Mouse (Mus musculus) urinary bladder, adult 18-20 months (tissue): ENCODE measurements around the gene Treml4.
"Not testable (repeated sequence)": the region's sequence is repeated elsewhere in the genome, so short reads cannot be mapped to it uniquely, and the experiment has no call there.

Experiments
- DNase-seq, 2 experiments: peaks; one replicate each; pipeline ENCODE4 v3.0.0; 2022; ENCODE audit warnings: low spot score in 2 of 2, mixed read lengths in 2 of 2

The Treml4 gene

DNA sequence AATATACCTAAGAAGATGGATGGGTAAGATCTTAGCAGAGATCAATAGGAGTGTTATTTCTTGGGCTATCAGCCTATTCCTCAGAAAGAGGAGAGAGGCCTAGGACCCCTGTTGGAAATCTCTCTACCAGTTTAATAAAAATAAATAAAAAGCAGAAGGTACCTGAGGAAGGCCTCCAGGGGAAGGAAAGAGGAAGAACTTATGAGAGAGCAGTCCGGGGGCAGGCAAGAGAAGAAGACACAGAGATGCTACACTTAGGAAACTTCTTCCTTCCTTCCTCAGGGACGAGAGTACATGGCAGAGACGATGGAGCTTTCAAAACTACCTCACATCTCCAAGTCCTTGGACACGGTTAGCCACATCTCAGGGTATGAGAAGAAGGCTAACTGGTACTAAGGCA, 10.0 kb downstream of the Treml4 start:
- no peak for DNase-seq

- peak; percentile 35 to 57 for DNase-seq
Observed at GRCm38 (mm10) chr17:48274885-48275284, 10.8 kb downstream of the Treml4 start.

GRCm38 (mm10) chr17:48275736-48276135, 11.6 kb downstream of the Treml4 start:
- DNase-seq = no peak

GRCm38 (mm10) chr17:48278381-48278780, 14.3 kb downstream of the Treml4 start:
- DNase-seq = no peak

GRCm38 (mm10) chr17:48279002-48279401, 14.9 kb downstream of the Treml4 start:
- DNase-seq = no peak

DNA sequence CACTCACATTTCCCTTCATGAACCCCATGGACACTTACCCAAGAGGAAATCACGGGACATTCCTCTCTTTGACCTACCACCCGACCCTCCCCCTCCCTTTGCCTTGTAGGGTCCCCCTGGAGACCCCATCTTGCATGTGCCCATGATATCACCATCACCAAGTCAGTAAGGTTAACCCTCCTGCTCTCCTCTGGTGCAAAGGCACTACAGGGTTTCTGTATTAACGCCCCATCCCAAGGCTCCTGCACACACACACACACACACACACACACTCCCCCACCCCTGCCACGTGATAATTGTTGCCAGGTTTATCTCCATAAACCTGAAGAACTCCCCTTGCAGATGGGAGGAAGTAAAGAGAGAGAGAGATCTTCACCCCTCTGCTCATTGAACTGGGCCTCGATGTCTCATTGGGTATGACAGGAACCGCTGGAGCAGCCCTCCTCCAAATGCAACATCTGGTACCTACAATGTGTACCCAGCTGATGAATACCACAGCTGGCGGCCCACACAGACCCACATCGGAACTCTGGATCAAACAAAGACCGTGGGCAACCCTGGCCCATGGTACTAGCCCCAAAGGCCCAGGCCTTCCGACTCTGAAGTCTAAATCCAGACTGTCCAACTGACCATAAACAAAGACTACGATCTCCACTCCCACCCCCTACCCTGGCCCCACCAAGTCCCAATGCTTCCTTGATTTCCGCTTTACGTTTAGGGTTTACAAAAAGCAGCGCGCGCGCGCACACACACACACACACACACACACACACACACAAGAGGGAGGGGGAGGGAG, 17.0 kb downstream of the Treml4 start:
- no peak for DNase-seq

DNA sequence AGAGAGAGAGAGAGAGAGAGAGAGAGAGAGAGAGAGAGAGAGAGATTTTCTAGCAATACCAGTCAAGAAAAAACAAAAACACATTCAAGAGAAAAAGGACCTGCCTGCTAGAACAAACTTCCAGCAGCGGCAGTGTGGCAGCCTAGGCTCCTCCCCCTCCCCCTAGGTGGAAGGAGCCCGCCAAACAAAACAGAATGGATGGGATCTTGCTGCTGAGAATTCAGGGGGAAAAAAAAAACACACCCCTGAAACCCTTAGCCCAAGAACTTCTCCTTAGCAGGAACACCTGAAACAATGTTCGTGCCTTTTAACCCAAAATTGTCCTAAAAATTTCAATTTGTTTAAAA, 17.6 kb downstream of the Treml4 start:
- no peak for DNase-seq

DNA sequence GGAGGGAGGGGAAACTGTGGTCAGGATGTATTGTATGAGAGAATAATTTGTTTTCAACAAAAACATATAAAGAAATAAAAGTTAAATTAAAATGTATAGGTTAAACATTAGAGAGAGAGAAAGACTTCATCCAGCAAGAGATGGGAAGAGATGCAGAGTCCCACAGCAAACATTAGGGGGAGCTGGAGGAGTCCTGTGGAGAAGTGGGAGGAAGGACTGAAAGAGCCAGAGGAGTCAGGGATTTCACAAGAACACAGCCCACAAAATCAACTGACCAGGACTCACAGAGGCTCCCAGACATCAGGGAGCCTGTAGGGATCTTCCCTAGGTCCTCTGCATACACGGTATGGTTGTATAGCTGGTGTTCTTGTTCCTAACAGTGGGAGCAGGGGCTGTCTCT, 22.7 kb downstream of the Treml4 start:
- no peak for DNase-seq

GRCm38 (mm10) chr17:48287276-48287675, 23.2 kb downstream of the Treml4 start:
- DNase-seq = no peak

DNA sequence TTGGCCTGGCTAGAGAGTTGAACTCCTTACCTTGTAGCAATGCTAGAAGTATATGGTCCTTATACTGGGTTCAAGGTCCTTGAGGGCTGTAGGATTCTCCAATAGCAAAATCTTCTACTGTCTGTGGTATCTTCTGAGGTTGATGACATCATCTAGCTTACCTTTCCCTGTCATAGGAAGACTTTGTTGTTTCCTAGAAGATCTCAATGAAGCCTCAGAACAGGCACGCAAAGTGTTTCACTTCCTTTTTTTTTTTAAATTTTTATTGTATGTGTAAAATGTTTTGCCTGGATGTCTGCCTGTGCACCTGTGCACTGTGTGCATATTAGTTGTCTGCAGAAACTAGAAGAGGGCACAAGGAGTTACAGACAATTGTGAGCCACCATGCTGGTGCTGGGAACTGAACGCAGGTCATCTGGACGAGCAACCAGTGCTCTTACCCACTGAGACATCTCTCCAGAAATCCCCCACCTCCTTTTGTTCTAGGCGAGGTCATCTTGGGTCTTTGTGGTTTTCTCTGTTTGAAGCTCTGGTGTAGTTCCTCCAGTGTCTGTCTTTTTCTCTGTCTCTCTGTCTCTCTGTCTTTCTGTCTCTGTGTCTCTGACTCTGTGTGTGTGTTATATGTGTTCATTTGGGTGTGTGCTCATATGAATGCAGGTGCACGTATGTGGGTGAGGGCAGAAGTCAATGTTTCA, 29.6 kb downstream of the Treml4 start:
- DNase-seq = no peak

- no peak for DNase-seq
Observed at GRCm38 (mm10) chr17:48299203-48299602, 35.1 kb downstream of the Treml4 start, which contains the start of gene Treml2. Gene Treml2, plus strand, starts transcription at chr17:48299498.

GRCm38 (mm10) chr17:48299756-48300155, 35.7 kb downstream of the Treml4 start:
- no peak for DNase-seq

DNA sequence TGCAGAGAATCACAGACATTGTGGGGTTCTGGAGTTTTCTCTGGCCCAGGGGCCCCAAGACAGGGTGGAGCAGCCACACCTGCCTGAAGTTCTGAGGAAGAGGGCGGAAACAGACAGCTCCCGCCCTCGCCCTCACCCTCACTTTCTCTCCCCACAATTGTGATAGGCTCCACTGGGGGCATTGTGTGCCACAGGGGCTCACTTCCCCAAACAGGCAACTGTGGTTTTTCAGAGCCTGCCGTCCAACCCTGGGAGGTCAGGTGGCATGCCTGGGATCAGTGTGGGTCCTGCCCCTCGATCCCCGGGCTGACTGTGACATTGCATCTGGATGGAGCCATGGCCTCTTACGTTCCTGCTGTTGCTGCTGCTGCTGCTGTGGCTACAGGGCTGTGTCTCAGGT, 36.1 kb downstream of the Treml4 start:
- DNase-seq = no peak

DNA sequence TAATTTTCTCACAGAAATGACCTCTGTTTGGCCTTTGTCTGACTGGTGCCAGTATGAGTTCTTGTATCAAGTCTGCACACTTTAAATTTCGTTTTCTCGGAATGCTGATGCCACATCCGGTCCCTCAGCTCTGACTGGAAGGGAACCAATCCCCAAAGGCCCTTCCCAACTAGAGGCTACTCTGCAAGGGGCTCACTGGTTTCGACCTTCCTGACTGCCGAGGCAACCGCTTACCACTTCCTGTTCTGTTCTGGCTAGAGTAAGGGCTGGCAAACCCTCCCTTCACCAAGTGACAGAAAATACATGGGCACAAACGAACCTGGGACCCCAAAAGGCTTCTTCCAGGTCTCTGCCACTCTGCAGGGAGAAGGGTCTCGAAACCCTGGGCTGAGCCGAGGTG, 36.8 kb downstream of the Treml4 start:
- DNase-seq = no peak

DNA sequence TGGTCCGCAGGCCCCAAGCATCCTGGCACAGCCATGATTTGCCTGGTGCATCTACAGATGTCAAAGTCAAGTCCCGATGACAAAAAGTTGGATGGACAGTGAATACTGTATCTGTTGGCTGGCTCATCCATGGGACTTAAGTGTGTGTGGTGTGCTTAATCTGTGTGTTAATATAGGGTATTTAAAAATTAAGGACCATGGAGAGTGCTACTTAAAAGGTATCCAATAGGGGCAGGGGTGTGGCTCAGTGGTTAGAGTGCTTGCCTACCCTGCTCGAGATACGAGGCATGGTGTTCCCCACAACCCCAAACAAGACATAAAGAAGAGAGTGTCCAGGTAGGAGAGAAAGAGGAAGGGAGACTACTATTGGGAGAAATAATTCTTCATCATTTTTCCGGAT, 37.7 kb downstream of the Treml4 start:
- DNase-seq = no peak

GRCm38 (mm10) chr17:48312124-48312523, 48.0 kb downstream of the Treml4 start:
- no peak for DNase-seq

- not testable (repeated sequence) for DNase-seq
Observed at GRCm38 (mm10) chr17:48315905-48316579, 51.9 kb downstream of the Treml4 start, which contains the start of gene B430306N03Rik. Gene B430306N03Rik, plus strand, starts transcription at chr17:48316141.

DNA sequence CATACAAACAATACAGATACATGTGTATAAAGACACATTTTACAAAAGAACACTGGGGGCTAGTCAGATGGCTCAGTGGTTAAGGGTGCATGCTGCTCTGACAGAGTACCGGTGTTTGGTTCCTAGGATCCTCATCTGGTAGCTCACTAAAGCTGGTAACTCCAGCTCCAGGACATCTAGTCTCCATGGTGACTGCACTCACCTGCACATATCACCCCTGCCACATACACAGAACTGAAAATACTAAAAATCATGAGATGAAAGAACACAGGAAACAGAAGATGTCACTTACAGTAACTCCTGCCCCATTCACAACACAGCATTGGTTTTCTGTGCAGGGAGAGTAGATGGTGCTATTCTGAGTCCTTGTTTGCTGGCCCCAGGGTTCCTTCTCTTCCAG, 54.6 kb downstream of the Treml4 start:
- no peak for DNase-seq

GRCm38 (mm10) chr17:48321279-48321678, 57.2 kb downstream of the Treml4 start:
- no peak for DNase-seq

GRCm38 (mm10) chr17:48323236-48323635, 59.1 kb downstream of the Treml4 start:
- DNase-seq = no peak

- DNase-seq = no peak
Observed at GRCm38 (mm10) chr17:48324258-48324657, 60.2 kb downstream of the Treml4 start.
